Mouse (Mus musculus) liver, adult 2 months (tissue): ENCODE data around the gene Lcor.

ENCODE experiments used
- CTCF ChIP-seq: fragments of 200-500 bp; IDR thresholded peaks from 2 replicates; pipeline ENCODE4 v1.5.1; 2011; ENCODE audit warnings: low read depth, low read length, control low read depth
- POLR2A ChIP-seq: fragments of 200-500 bp; IDR thresholded peaks from 2 replicates; pipeline ENCODE4 v1.6.1; 2011; ENCODE audit warnings: low read length, control low read depth; ENCODE audit not compliant: insufficient read depth; ENCODE audit errors: extremely low read depth

GRCm38 (mm10) chr19:41581706-41582420, 99.4 kb downstream of the Lcor start, which contains the start of gene Gm340:
- no peak for TF ChIP-seq CTCF
- no peak for TF ChIP-seq POLR2A
